26 mouse cellular contexts compared by ENCODE assay signal in the genomic region with DNA sequence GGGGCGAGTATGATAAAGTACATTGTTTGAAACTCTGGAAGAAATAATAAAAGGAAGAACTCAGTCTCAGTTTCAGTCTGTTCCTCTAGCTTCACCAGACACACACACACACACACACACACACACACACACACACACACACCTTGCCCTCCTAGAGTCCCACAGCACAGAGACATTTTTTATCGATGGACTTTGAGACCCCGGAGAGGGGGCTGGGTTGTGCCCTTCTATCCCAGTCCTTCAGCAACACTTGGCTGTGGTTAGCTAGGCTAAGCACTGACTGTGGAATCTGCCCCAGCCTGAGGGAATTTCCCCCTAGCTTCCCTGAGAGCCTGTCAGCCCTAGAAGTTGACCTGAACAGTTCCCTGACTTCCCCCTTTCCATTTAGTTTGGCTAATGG. TPM values are rescaled to one million over a fixed set of nuclear protein-coding genes. Genes with fewer than 3 reads are reported as not detected.
DNase-seq lines count a peak whose midpoint lies in the region; ATAC-seq and TF ChIP-seq lines count a peak whose summit lies in the region.
"Had no signal": no experiment of that assay in that cellular context is flagged by ENCODE, and none has a peak within 500 bp of the region (broad histone marks: within the 10 kb centered on the region; RNA-seq: fewer than 3 reads in every experiment).

No protein-coding gene starts in this region.

- DNase-seq in liver: peak; percentile 6
- no peak for DNase-seq in liver, postnatal 0 days
- peak; percentile 58 to 72 for DNase-seq in kidney, postnatal 36 days
- no peak for DNase-seq in thymus, postnatal 36 days
- no peak for DNase-seq in heart, adult 8-10 months (ENCODE audit: low spot score)
- DNase-seq in retina, embryonic 14.5 days (ENCODE audit: low spot score): no peak
- DNase-seq: cerebellum, adult 8-10 months; gastrocnemius, postnatal 10 days; heart, adult 11 months had no signal

- 56% methylated on average over 3 of the region's 3 CpGs for WGBS in liver, postnatal 0 days (ENCODE audit: insufficient replicate concordance)
- 86% methylated on average over 3 of the region's 3 CpGs for WGBS in kidney, embryonic 14.5 days
- 27% methylated on average over 3 of the region's 3 CpGs for WGBS in small intestine, adult 2 months

- no peak overlapping the region for H3K9ac ChIP-seq in liver, postnatal 0 days (replicated peaks)
- no peak overlapping the region for H3K9ac ChIP-seq in kidney, embryonic 14.5 days (ENCODE audit: low read depth, low read length)
- H3K9ac ChIP-seq: forebrain, embryonic 13.5 days; heart, embryonic 13.5 days; hindbrain, embryonic 15.5 days; lung, embryonic 15.5 days; stomach, embryonic 15.5 days had no signal

- TF ChIP-seq EP300 in liver, postnatal 0 days (IDR thresholded peaks at IDR 0.05; ENCODE audit: low read depth): no peak

- peaks cover 5% of the 10 kb centered on the region for H3K4me1 ChIP-seq in liver, postnatal 0 days (ENCODE audit: insufficient read depth)
- H3K4me1 ChIP-seq in kidney, embryonic 14.5 days (ENCODE audit: control insufficient read depth, insufficient read depth, low read length): 0 out of 2 replicates have a peak, but pooled peaks cover 5% of the 10 kb centered on the region
- peaks cover 18% of the 10 kb centered on the region for H3K4me1 ChIP-seq in small intestine, adult 2 months (ENCODE audit: control insufficient read depth, insufficient read depth, insufficient read length, low read length)
- H3K4me1 ChIP-seq: forebrain, embryonic 13.5 days; heart, embryonic 13.5 days; hindbrain, embryonic 15.5 days; stomach, embryonic 15.5 days had no signal

- TF ChIP-seq CTCF in liver, postnatal 0 days (IDR thresholded peaks at IDR 0.05; ENCODE audit: low read depth): no peak
- no peak for TF ChIP-seq CTCF in small intestine, adult 2 months (IDR thresholded peaks at IDR 0.05; ENCODE audit: extremely low read depth, insufficient read length, insufficient replicate concordance, low read depth, low read length)

- TF ChIP-seq POLR2A in small intestine, adult 2 months (IDR thresholded peaks at IDR 0.05; ENCODE audit: low read depth, low read length): no peak

- H3K27me3 ChIP-seq in liver, postnatal 0 days (ENCODE audit: insufficient read depth, low read length): no peaks in the 10 kb centered on the region
- no peaks in the 10 kb centered on the region for H3K27me3 ChIP-seq in kidney, embryonic 14.5 days (ENCODE audit: control insufficient read depth, insufficient read depth, low read length)
- H3K27me3 ChIP-seq in small intestine, adult 2 months (ENCODE audit: control insufficient read depth, insufficient read depth, low read length): no peaks in the 10 kb centered on the region
- H3K27me3 ChIP-seq: stomach, embryonic 15.5 days had no signal

- no peaks in the 10 kb centered on the region for H3K36me3 ChIP-seq in liver, postnatal 0 days (replicated peaks; ENCODE audit: insufficient read depth, low read length)
- no peaks in the 10 kb centered on the region for H3K36me3 ChIP-seq in kidney, embryonic 14.5 days (ENCODE audit: control insufficient read depth, insufficient read depth, low read length)
- H3K36me3 ChIP-seq in small intestine, adult 2 months (ENCODE audit: control insufficient read depth, insufficient read depth, low read length): no peaks in the 10 kb centered on the region
- H3K36me3 ChIP-seq: heart, embryonic 13.5 days; hindbrain, embryonic 15.5 days; lung, embryonic 15.5 days; stomach, embryonic 15.5 days had no signal

- no peak for ATAC-seq in liver, postnatal 0 days
- ATAC-seq in kidney, embryonic 14.5 days (ENCODE audit: low FRiP score, low TSS enrichment): 0 out of 2 replicates have a peak, but pooled peaks have one; percentile 13
- ATAC-seq: forebrain, embryonic 13.5 days had no signal

- no peak overlapping the region for H3K4me3 ChIP-seq in liver, postnatal 0 days (ENCODE audit: low read depth, low read length)
- H3K4me3 ChIP-seq in kidney, embryonic 14.5 days (ENCODE audit: low read length): no peak overlapping the region
- no peak overlapping the region for H3K4me3 ChIP-seq in small intestine, adult 2 months (ENCODE audit: low read depth, low read length)
- H3K4me3 ChIP-seq: forebrain, embryonic 13.5 days; heart, embryonic 13.5 days; hindbrain, embryonic 15.5 days; lung, embryonic 15.5 days; stomach, embryonic 15.5 days had no signal

- no peaks in the 10 kb centered on the region for H3K9me3 ChIP-seq in liver, postnatal 0 days (ENCODE audit: low read length)
- no peaks in the 10 kb centered on the region for H3K9me3 ChIP-seq in kidney, embryonic 14.5 days (ENCODE audit: control insufficient read depth, low read length)
- H3K9me3 ChIP-seq: forebrain, embryonic 13.5 days; heart, embryonic 13.5 days; hindbrain, embryonic 15.5 days; lung, embryonic 15.5 days; stomach, embryonic 15.5 days had no signal

- no peak overlapping the region for H3K27ac ChIP-seq in liver, postnatal 0 days (ENCODE audit: low read depth)
- H3K27ac ChIP-seq in kidney, embryonic 14.5 days (ENCODE audit: low read depth, low read length): no peak overlapping the region; the same call in 1 of the 2 replicates
- H3K27ac ChIP-seq in small intestine, adult 2 months (ENCODE audit: insufficient read depth, low read depth, low read length): peak overlapping the region; percentile 97
- H3K27ac ChIP-seq: forebrain, embryonic 13.5 days; heart, embryonic 13.5 days; hindbrain, embryonic 15.5 days; lung, embryonic 15.5 days; stomach, embryonic 15.5 days had no signal

- no peak overlapping the region for H3K4me2 ChIP-seq in liver, postnatal 0 days (ENCODE audit: low read depth, low read length)
- no peak overlapping the region for H3K4me2 ChIP-seq in kidney, embryonic 14.5 days (replicated peaks; ENCODE audit: low read depth, low read length)
- H3K4me2 ChIP-seq: forebrain, embryonic 13.5 days; heart, embryonic 13.5 days; hindbrain, embryonic 15.5 days; lung, embryonic 15.5 days; midbrain, embryonic 11.5 days; stomach, embryonic 15.5 days had no signal

RNA-seq across cellular contexts. Expression of a gene that starts 8.3 kb away (rescaled TPM):
- 5.4 and 11.9 TPM in 2 replicates for polyA plus RNA-seq in liver, postnatal 0 days (2015; fragmentation: Nextera tagmentation; extraction: Ambion mirVana)
- polyA plus RNA-seq in kidney, embryonic 14.5 days (2014; fragmentation: Nextera tagmentation; extraction: Ambion mirVana): 0.20 TPM in 1 of 2 replicates, not detected in the other
- polyA plus RNA-seq in small intestine, adult 2 months (2012; rRNA removed): 0.44 and 4.0 TPM in 2 replicates
- 1 to 10 TPM in 2 of 4 experiments, under 1 TPM in 1, not detected in 1; 0.63 to 9.2 (median 2.1) TPM for total RNA-seq in heart, adult 8-10 months (2022)
- total RNA-seq: common myeloid progenitor, adult 5-6 weeks; gastrocnemius, postnatal 10 days had no signal
- polyA plus RNA-seq: embryonic facial prominence, embryonic 11.5 days; frontal cortex, adult 2 months; heart, embryonic 13.5 days; midbrain, embryonic 11.5 days; neural tube, embryonic 11.5 days had no signal

RNA-seq across cellular contexts. Expression of a gene that starts 8.6 kb away (rescaled TPM):
- 2.3 and 2.4 TPM in 2 replicates for polyA plus RNA-seq in liver, postnatal 0 days (2015; fragmentation: Nextera tagmentation; extraction: Ambion mirVana)
- not detected in 2 replicates for polyA plus RNA-seq in kidney, embryonic 14.5 days (2014; fragmentation: Nextera tagmentation; extraction: Ambion mirVana)
- not detected in 2 replicates for polyA plus RNA-seq in small intestine, adult 2 months (2012; rRNA removed)
- total RNA-seq in heart, adult 8-10 months (2022): not detected
- total RNA-seq: common myeloid progenitor, adult 5-6 weeks; gastrocnemius, postnatal 10 days; heart, postnatal 25 days; layer of hippocampus, postnatal 10 days; left cerebral cortex, adult 8-10 months had no signal
- polyA plus RNA-seq: embryonic facial prominence, embryonic 11.5 days; forebrain, embryonic 13.5 days; frontal cortex, adult 2 months; heart, embryonic 13.5 days; hindbrain, embryonic 15.5 days; limb, embryonic 11.5 days; lung, embryonic 15.5 days; midbrain, embryonic 11.5 days; neural tube, embryonic 11.5 days; spleen, adult 2 months had no signal

RNA-seq across cellular contexts. Expression of a gene that starts 13.4 kb away (rescaled TPM):
- polyA plus RNA-seq in liver, postnatal 0 days (2015; fragmentation: Nextera tagmentation; extraction: Ambion mirVana): 6.5 and 6.9 TPM in 2 replicates
- polyA plus RNA-seq in kidney, embryonic 14.5 days (2014; fragmentation: Nextera tagmentation; extraction: Ambion mirVana): 33.6 and 37.9 TPM in 2 replicates
- polyA plus RNA-seq in small intestine, adult 2 months (2012; rRNA removed): 2.1 and 3.5 TPM in 2 replicates
- 1 to 10 TPM; 3.6 to 4.5 (median 3.9) TPM for total RNA-seq in heart, adult 8-10 months (2022)

RNA-seq across cellular contexts. Expression of a gene that starts 18.9 kb away (rescaled TPM):
- polyA plus RNA-seq in liver, postnatal 0 days (2015; fragmentation: Nextera tagmentation; extraction: Ambion mirVana): 0.38 and 0.63 TPM in 2 replicates
- 2.3 and 2.6 TPM in 2 replicates for polyA plus RNA-seq in kidney, embryonic 14.5 days (2014; fragmentation: Nextera tagmentation; extraction: Ambion mirVana)
- 0.56 TPM in 1 of 2 replicates, not detected in the other for polyA plus RNA-seq in small intestine, adult 2 months (2012; rRNA removed)
- not detected for total RNA-seq in heart, adult 8-10 months (2022)
- total RNA-seq: common myeloid progenitor, adult 5-6 weeks; heart, postnatal 25 days; layer of hippocampus, postnatal 10 days; left cerebral cortex, adult 8-10 months had no signal
- polyA plus RNA-seq: forebrain, embryonic 13.5 days; frontal cortex, adult 2 months; heart, embryonic 13.5 days; hindbrain, embryonic 15.5 days; limb, embryonic 11.5 days; midbrain, embryonic 11.5 days; spleen, adult 2 months had no signal

RNA-seq across cellular contexts. Expression of a gene that starts 27.7 kb away (rescaled TPM):
- polyA plus RNA-seq in liver, postnatal 0 days (2015; fragmentation: Nextera tagmentation; extraction: Ambion mirVana): 0.19 and 0.25 TPM in 2 replicates
- polyA plus RNA-seq in kidney, embryonic 14.5 days (2014; fragmentation: Nextera tagmentation; extraction: Ambion mirVana): 0.74 TPM in 1 of 2 replicates, not detected in the other
- not detected in 2 replicates for polyA plus RNA-seq in small intestine, adult 2 months (2012; rRNA removed)
- total RNA-seq in heart, adult 8-10 months (2022): not detected
- total RNA-seq: common myeloid progenitor, adult 5-6 weeks; gastrocnemius, postnatal 10 days; heart, postnatal 25 days; layer of hippocampus, postnatal 10 days; left cerebral cortex, adult 8-10 months had no signal
- polyA plus RNA-seq: forebrain, embryonic 13.5 days; heart, embryonic 13.5 days; lung, embryonic 15.5 days; midbrain, embryonic 11.5 days; spleen, adult 2 months; stomach, embryonic 15.5 days had no signal

Comparison
In these comparisons a context has a peak if more than half of its experiments do, and no peak if none do; other contexts are left out.
1. DNase-seq: peak in liver (single experiment) and kidney, postnatal 36 days (2 of 2); none in liver, postnatal 0 days (single experiment), thymus, postnatal 36 days (0 of 2), heart, adult 8-10 months (single experiment) and retina, embryonic 14.5 days (single experiment).